Comparison of ENCODE assay signal across 20 mouse cellular contexts in genomic region chr9:31012674-31013073, GRCm38 (mm10). TPM values are rescaled to one million over a fixed set of nuclear protein-coding genes. Genes with fewer than 3 reads are reported as not detected.
DNase-seq lines count a peak whose midpoint lies in the region; TF ChIP-seq lines count a peak whose summit lies in the region.
"Had no signal": no experiment of that assay in that cellular context is flagged by ENCODE, and none has a peak within 500 bp of the region (broad histone marks: within the 10 kb centered on the region; RNA-seq: fewer than 3 reads in every experiment).

No protein-coding gene starts in this region.

- peak overlapping the region; percentile 39; the same call in 1 of the 2 replicates for H3K9ac ChIP-seq in ES-E14 (ENCODE audit: insufficient read depth, low read depth, low read length, poor library complexity, severe bottlenecking)
- H3K9ac ChIP-seq: embryonic facial prominence, embryonic 12.5 days; forebrain, embryonic 13.5 days; forebrain, embryonic 15.5 days had no signal

- in situ Hi-C loops in ES-E14 (cut with MboI; ENCODE audit: low sequenced_read_pairs in 2 of 2, unreplicated experiment in 2 of 2), result no loop called here

- peak; percentile 66 for DNase-seq in heart, adult 11 months
- no peak for DNase-seq in heart, postnatal 4 days
- peak; percentile 45 for DNase-seq in ES-E14 (ENCODE audit: low read depth, low spot score)
- DNase-seq in WW6 (ENCODE audit: low read depth, low spot score), result peak; percentile 26
- DNase-seq in kidney, postnatal 10 days, result no peak
- no peak for DNase-seq in frontal cortex, adult 2 months (ENCODE audit: extremely low spot score in 1 of 2, low spot score in 1 of 2)
- no peak for DNase-seq in left cerebral cortex, postnatal 14 days (ENCODE audit: low spot score in 2 of 2)
- DNase-seq: adrenal gland, adult 8-10 months; adrenal gland, postnatal 14 days; adrenal gland, postnatal 36 days; B cell, adult 2 months; cerebellum, adult 11-12 months; cerebellum, adult 2 months; cerebellum, adult 9-10 months; cerebellum, postnatal 10 days; cerebellum, postnatal 25 days had no signal

- H3K4me1 ChIP-seq in ES-E14 (ENCODE audit: control insufficient read depth in 2 of 2, insufficient read depth in 2 of 2, low read length in 2 of 2, poor library complexity in 1 of 2), result peaks cover 8 to 16% of the 10 kb centered on the region in 2 experiments
- H3K4me1 ChIP-seq: embryonic facial prominence, embryonic 12.5 days; forebrain, embryonic 13.5 days; forebrain, embryonic 15.5 days had no signal

- H3K9me3 ChIP-seq in ES-E14 (ENCODE audit: control insufficient read depth, insufficient read depth, low read depth, low read length), result no peaks in the 10 kb centered on the region
- H3K9me3 ChIP-seq: embryonic facial prominence, embryonic 10.5 days; embryonic facial prominence, embryonic 12.5 days; forebrain, embryonic 13.5 days; forebrain, embryonic 15.5 days had no signal

- H3K27ac ChIP-seq in ES-E14 (ENCODE audit: insufficient read depth, low read depth, low read length, poor library complexity, severe bottlenecking), result peak overlapping the region; percentile 75; the same call in 1 of the 2 replicates
- H3K27ac ChIP-seq: embryonic facial prominence, embryonic 10.5 days; embryonic facial prominence, embryonic 12.5 days; forebrain, embryonic 13.5 days; forebrain, embryonic 15.5 days had no signal

- intact Hi-C loops in left cerebral cortex, postnatal 14 days (cut with DNase I), result no loop called here

- H3K4me3 ChIP-seq in ES-E14 (ENCODE audit: insufficient read depth in 1 of 2, low read depth in 1 of 2, low read length in 2 of 2, poor library complexity in 1 of 2, severe bottlenecking in 1 of 2), result no peak overlapping the region
- H3K4me3 ChIP-seq: embryonic facial prominence, embryonic 10.5 days; embryonic facial prominence, embryonic 12.5 days; forebrain, embryonic 13.5 days; forebrain, embryonic 15.5 days had no signal

- no peaks in the 10 kb centered on the region for H3K36me3 ChIP-seq in ES-E14 (ENCODE audit: control insufficient read depth, insufficient read depth, low read length, poor library complexity, severe bottlenecking)
- H3K36me3 ChIP-seq: embryonic facial prominence, embryonic 10.5 days; embryonic facial prominence, embryonic 12.5 days; forebrain, embryonic 15.5 days had no signal

TF ChIP-seq in ES-E14, 5 proteins besides CTCF, POLR2A, EP300 and RAD21:
- TF ChIP-seq MAFK (IDR thresholded peaks at IDR 0.05; ENCODE audit: insufficient read depth, low read depth, low read length) (no peak), ZC3H11A (IDR thresholded peaks at IDR 0.05; ENCODE audit: borderline replicate concordance, low read depth, low read length) (no peak), HCFC1 (IDR thresholded peaks at IDR 0.05; ENCODE audit: borderline replicate concordance, insufficient read depth, low read length) (no peak), ZNF384 (IDR thresholded peaks at IDR 0.05; ENCODE audit: low read depth, low read length) (no peak), CHD2 (IDR thresholded peaks at IDR 0.05; ENCODE audit: low read depth, low read length) (no peak)

RNA-seq across cellular contexts. Expression of gene Zbtb44, which starts 17.8 kb away (rescaled TPM):
- 10 to 100 TPM; 32.2 to 33.5 TPM for total RNA-seq in heart, postnatal 4 days (2021)
- 33.1 and 33.7 TPM in 2 replicates for total RNA-seq in ES-E14 (2012; rRNA removed)
- 8.4 and 9.5 TPM in 2 replicates for polyA plus RNA-seq in frontal cortex, adult 2 months (2012; rRNA removed)
- 10 to 100 TPM; 37.8 to 42.5 TPM for total RNA-seq in left cerebral cortex, postnatal 14 days (2021)

Comparison
In these comparisons a context has a peak if more than half of its experiments do, and no peak if none do; other contexts are left out.
1. DNase-seq: peak in heart, adult 11 months (single experiment), ES-E14 (single experiment) and WW6 (single experiment); none in heart, postnatal 4 days (single experiment), kidney, postnatal 10 days (single experiment), frontal cortex, adult 2 months (0 of 2) and left cerebral cortex, postnatal 14 days (0 of 2).